Mouse (Mus musculus) midbrain, embryonic 16.5 days (tissue): ENCODE results near the gene Abhd2. TPM values are rescaled to one million over a fixed set of nuclear protein-coding genes. Genes with fewer than 3 reads are reported as not detected.
"Not testable (repeated sequence)": the region's sequence is repeated elsewhere in the genome, so short reads cannot be mapped to it uniquely, and the experiment has no call there.

ENCODE experiments used
- ATAC-seq: fragments of 200-750 bp; cut with Nextera tagmentation; 2 replicates; pipeline ENCODE4 v1.8.0; 2017; ENCODE audit warnings: moderate TSS enrichment
- H3K27ac ChIP-seq: fragments of 300-500 bp; sonication (generic); 2 replicates; pipeline ENCODE4 v1.5.1; 2014; ENCODE audit warnings: mild to moderate bottlenecking, low read length, mixed read lengths
- H3K27me3 ChIP-seq: fragments of 300-500 bp; sonication (generic); 2 replicates; pipeline ENCODE4 v1.6.1; 2014; ENCODE audit warnings: low read depth, low read length, mixed read lengths; ENCODE audit not compliant: control insufficient read depth, insufficient read depth
- H3K36me3 ChIP-seq: fragments of 300-500 bp; sonication (generic); 2 replicates; pipeline ENCODE4 v1.6.1; 2014; ENCODE audit warnings: mild to moderate bottlenecking, low read length, moderate library complexity, mixed read lengths; ENCODE audit not compliant: control insufficient read depth, insufficient read depth
- H3K4me1 ChIP-seq: fragments of 300-500 bp; sonication (generic); 2 replicates; pipeline ENCODE4 v1.6.1; 2014; ENCODE audit warnings: mild to moderate bottlenecking, low read length, mixed read lengths; ENCODE audit not compliant: control insufficient read depth, insufficient read depth
- H3K4me2 ChIP-seq: fragments of 300-500 bp; sonication (generic); 2 replicates; pipeline ENCODE4 v1.6.1; 2014; ENCODE audit warnings: mild to moderate bottlenecking, low read length, mixed read lengths
- H3K4me3 ChIP-seq: fragments of 300-500 bp; sonication (generic); 2 replicates; pipeline ENCODE4 v1.5.1; 2014; ENCODE audit warnings: low read depth, mild to moderate bottlenecking, low read length, moderate library complexity, mixed read lengths
- H3K9ac ChIP-seq: fragments of 300-500 bp; sonication (generic); 2 replicates; pipeline ENCODE4 v1.6.1; 2014; ENCODE audit warnings: low read depth, low read length, mixed read lengths
- H3K9me3 ChIP-seq: fragments of 300-500 bp; sonication (generic); replicated peaks from 2 replicates; pipeline ENCODE4 v1.6.1; 2014; ENCODE audit warnings: mild to moderate bottlenecking, low read length, mixed read lengths; ENCODE audit not compliant: control insufficient read depth, poor library complexity, severe bottlenecking
- WGBS: fragments of 180-500 bp; shearing (Covaris S2); extraction: QIAGEN DNeasy Blood & Tissue Kit; methylation state at CpG from one replicate; pipeline ENCODE4 v1.1.7; 2014; 5-methylcytosine and 5-hydroxymethylcytosine counted together
- polyA plus RNA-seq: library from polyadenylated mRNA; unstranded; fragments of >200 nt; fragmentation: Nextera tagmentation; extraction: Ambion mirVana; gene quantifications from 2 replicates; pipeline ENCODE4 v1.2.1, GENCODE M21; 2015

Abhd2 gene
- polyA plus RNA-seq, 1 experiment from 2014 or later, result 19.3 TPM

GRCm38 (mm10) chr7:79283671-79283941 lies 10.6 kb downstream of the Abhd2 start:
- 64% methylated on average over 1 of the region's 1 CpGs for WGBS

GRCm38 (mm10) chr7:79284160-79284888 lies 11.3 kb downstream of the Abhd2 start:
- no peak for ATAC-seq
- no peak overlapping the region for H3K4me2 ChIP-seq
- WGBS, result 23% methylated on average over 14 of the region's 14 CpGs
- H3K9me3 ChIP-seq, result no peaks in the 10 kb centered on the region
- H3K4me3 ChIP-seq, result no peak overlapping the region
- H3K27me3 ChIP-seq, result no peaks in the 10 kb centered on the region
- peak overlapping the region; percentile 7; the same call in 1 of the 2 replicates for H3K27ac ChIP-seq
- no peak overlapping the region for H3K9ac ChIP-seq
- H3K36me3 ChIP-seq, result no peaks in the 10 kb centered on the region
- peaks cover 31% of the 10 kb centered on the region for H3K4me1 ChIP-seq

More at GRCm38 (mm10) chr7:79283671-79283941, 10.6 kb downstream of the Abhd2 start:
- not testable (repeated sequence) for ATAC-seq, H3K4me2 ChIP-seq, H3K27me3 ChIP-seq, H3K9me3 ChIP-seq, H3K36me3 ChIP-seq, H3K4me3 ChIP-seq, H3K9ac ChIP-seq, H3K27ac ChIP-seq
- peaks cover 36% of the 10 kb centered on the region for H3K4me1 ChIP-seq

- Histone ChIP-seq H3K36me3 (no peaks in the 10 kb centered on the region), H3K4me2 (no peak overlapping the region), H3K9ac (no peak overlapping the region), H3K27ac (0 out of 2 replicates have a peak overlapping the region, but pooled peaks have one; percentile 1), H3K4me3 (no peak overlapping the region), H3K4me1 (peaks cover 27% of the 10 kb centered on the region), H3K9me3 (no peaks in the 10 kb centered on the region), H3K27me3 (no peaks in the 10 kb centered on the region)
- no peak for ATAC-seq
- WGBS, result 75% methylated on average over 8 of the region's 8 CpGs
These were observed 11.9 kb downstream of the Abhd2 start for GRCm38 (mm10) chr7:79284889-79285280.

GRCm38 (mm10) chr7:79285408-79285807 lies 12.4 kb downstream of the Abhd2 start:
- 91% methylated on average over 13 of the region's 13 CpGs for WGBS
- H3K27ac ChIP-seq, result no peak overlapping the region
- no peaks in the 10 kb centered on the region for H3K36me3 ChIP-seq
- H3K4me2 ChIP-seq, result no peak overlapping the region
- no peak overlapping the region for H3K9ac ChIP-seq
- no peaks in the 10 kb centered on the region for H3K27me3 ChIP-seq
- peaks cover 27% of the 10 kb centered on the region for H3K4me1 ChIP-seq
- H3K9me3 ChIP-seq, result no peaks in the 10 kb centered on the region
- ATAC-seq, result no peak
- H3K4me3 ChIP-seq, result no peak overlapping the region

- no peak overlapping the region for H3K9ac ChIP-seq
- no peak overlapping the region for H3K4me3 ChIP-seq
- no peaks in the 10 kb centered on the region for H3K36me3 ChIP-seq
- no peak overlapping the region for H3K27ac ChIP-seq
- no peak overlapping the region for H3K4me2 ChIP-seq
- H3K9me3 ChIP-seq, result no peaks in the 10 kb centered on the region
- no peak for ATAC-seq
- 97% methylated on average over 6 of the region's 6 CpGs for WGBS
- H3K27me3 ChIP-seq, result no peaks in the 10 kb centered on the region
- H3K4me1 ChIP-seq, result peaks cover 29% of the 10 kb centered on the region
These were observed 14.2 kb downstream of the Abhd2 start for GRCm38 (mm10) chr7:79287226-79287625.

GRCm38 (mm10) chr7:79287928-79288327 lies 14.9 kb downstream of the Abhd2 start:
- Histone ChIP-seq H3K36me3 (no peaks in the 10 kb centered on the region), H3K9ac (no peak overlapping the region), H3K27ac (no peak overlapping the region), H3K4me1 (peaks cover 30% of the 10 kb centered on the region), H3K9me3 (no peaks in the 10 kb centered on the region), H3K4me3 (no peak overlapping the region), H3K4me2 (no peak overlapping the region), H3K27me3 (no peaks in the 10 kb centered on the region)
- no peak for ATAC-seq
- 95% methylated on average over 8 of the region's 8 CpGs for WGBS

GRCm38 (mm10) chr7:79288422-79288821 lies 15.4 kb downstream of the Abhd2 start:
- H3K4me2 ChIP-seq, result no peak overlapping the region
- H3K4me3 ChIP-seq, result no peak overlapping the region
- H3K36me3 ChIP-seq, result no peaks in the 10 kb centered on the region
- WGBS, result 96% methylated on average over 5 of the region's 5 CpGs
- no peak overlapping the region for H3K9ac ChIP-seq
- H3K9me3 ChIP-seq, result no peaks in the 10 kb centered on the region
- ATAC-seq, result no peak
- H3K4me1 ChIP-seq, result peaks cover 27% of the 10 kb centered on the region
- H3K27me3 ChIP-seq, result no peaks in the 10 kb centered on the region
- H3K27ac ChIP-seq, result no peak overlapping the region

- Histone ChIP-seq H3K4me3 (no peak overlapping the region), H3K9me3 (no peaks in the 10 kb centered on the region), H3K27ac (peak overlapping the region; percentile 47; the same call in 1 of the 2 replicates), H3K9ac (no peak overlapping the region), H3K36me3 (peaks cover 10% of the 10 kb centered on the region), H3K27me3 (no peaks in the 10 kb centered on the region), H3K4me2 (no peak overlapping the region), H3K4me1 (peaks cover 29% of the 10 kb centered on the region)
- WGBS, result 48% methylated on average over 14 of the region's 14 CpGs
- no peak for ATAC-seq
These were observed 20.7 kb downstream of the Abhd2 start for GRCm38 (mm10) chr7:79293605-79294232.

GRCm38 (mm10) chr7:79294449-79294980 lies 21.5 kb downstream of the Abhd2 start:
- Histone ChIP-seq H3K36me3 (peaks cover 10% of the 10 kb centered on the region), H3K4me2 (no peak overlapping the region), H3K9ac (no peak overlapping the region), H3K9me3 (no peaks in the 10 kb centered on the region), H3K27me3 (no peaks in the 10 kb centered on the region), H3K4me3 (no peak overlapping the region), H3K4me1 (peaks cover 29% of the 10 kb centered on the region), H3K27ac (no peak overlapping the region)
- no peak for ATAC-seq
- 86% methylated on average over 13 of the region's 13 CpGs for WGBS
